10 mouse cellular contexts compared by ENCODE assay signal in the genomic region with DNA sequence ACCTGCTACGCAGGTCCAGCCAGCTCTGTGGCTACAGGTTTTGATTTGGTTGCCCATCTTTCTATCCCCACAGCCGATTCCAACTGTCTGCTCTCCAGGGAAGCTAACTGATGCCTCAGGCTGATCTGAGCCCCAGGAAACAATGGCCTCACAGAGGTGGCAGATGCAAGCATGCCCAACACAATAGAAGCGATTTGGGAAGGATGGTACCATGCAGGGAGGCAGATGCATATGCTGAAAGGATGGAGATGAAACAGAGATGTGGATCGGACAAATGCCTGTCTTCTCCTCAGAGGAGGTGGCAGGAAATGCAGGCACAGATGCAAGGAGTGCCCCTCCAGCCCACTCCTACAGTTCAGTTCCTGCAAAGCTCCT. TPM values are rescaled to one million over a fixed set of nuclear protein-coding genes. Genes with fewer than 3 reads are reported as not detected.
A peak's percentile ranks its signal among the peaks of the same experiment; 100 is the strongest.
DNase-seq lines count a peak whose midpoint lies in the region; ATAC-seq and TF ChIP-seq lines count a peak whose summit lies in the region.
"Had no signal": no experiment of that assay in that cellular context is flagged by ENCODE, and none has a peak within 500 bp of the region (broad histone marks: within the 10 kb centered on the region; RNA-seq: fewer than 3 reads in every experiment).

No protein-coding gene starts in this region.

- peak overlapping the region; percentile 39 for H3K9ac ChIP-seq in forebrain, postnatal 0 days
- H3K9ac ChIP-seq: liver, embryonic 13.5 days had no signal

- ATAC-seq in forebrain, postnatal 0 days = peak; percentile 17

- no peak for TF ChIP-seq POLR2A in myocyte (IDR thresholded peaks at IDR 0.05; ENCODE audit: insufficient read length, low read depth)

- H3K36me3 ChIP-seq in heart, embryonic 10.5 days = no peaks in the 10 kb centered on the region
- no peaks in the 10 kb centered on the region for H3K36me3 ChIP-seq in forebrain, postnatal 0 days (ENCODE audit: insufficient read depth)
- no peaks in the 10 kb centered on the region for H3K36me3 ChIP-seq in myocyte (ENCODE audit: control insufficient read depth, insufficient read depth)
- H3K36me3 ChIP-seq: liver, embryonic 13.5 days had no signal

- H3K4me3 ChIP-seq in heart, embryonic 10.5 days = no peak overlapping the region
- no peak overlapping the region for H3K4me3 ChIP-seq in forebrain, postnatal 0 days (ENCODE audit: low read depth, low read length)
- H3K4me3 ChIP-seq in myocyte = no peak overlapping the region
- H3K4me3 ChIP-seq: liver, embryonic 13.5 days had no signal

- intact Hi-C loops in gastrocnemius, postnatal 14 days (cut with DNase I; ENCODE audit: low total_unique reads) = no loop called here

- no peaks in the 10 kb centered on the region for H3K79me2 ChIP-seq in myocyte (ENCODE audit: control insufficient read depth, insufficient read depth)

- WGBS in heart, embryonic 10.5 days = 28% methylated on average over 4 of the region's 4 CpGs
- 5% methylated on average over 4 of the region's 4 CpGs for WGBS in forebrain, postnatal 0 days

- no peak for DNase-seq in heart, embryonic 10.5 days (ENCODE audit: low spot score)
- no peak for DNase-seq in heart, postnatal 4 days
- DNase-seq in R1 (ENCODE audit: low read depth, low spot score) = peak; percentile 82
- no peak for DNase-seq in forebrain, postnatal 0 days
- DNase-seq in frontal cortex, postnatal 14 days (ENCODE audit: low spot score in 2 of 2) = no peak
- DNase-seq in gastrocnemius, postnatal 14 days = no peak
- no peak for DNase-seq in left cerebral cortex, adult 11 months (ENCODE audit: low spot score)
- DNase-seq: liver, embryonic 13.5 days had no signal

- H3ac ChIP-seq in myocyte (ENCODE audit: control insufficient read depth, insufficient read length) = no peak overlapping the region

- no peak for TF ChIP-seq CTCF in forebrain, postnatal 0 days (IDR thresholded peaks at IDR 0.05; ENCODE audit: low read depth)

- peak overlapping the region; percentile 54; the same call in 1 of the 2 replicates for H3K27ac ChIP-seq in heart, embryonic 10.5 days
- H3K27ac ChIP-seq in forebrain, postnatal 0 days (ENCODE audit: low read depth, low read length) = peak overlapping the region; percentile 82
- H3K27ac ChIP-seq: liver, embryonic 13.5 days had no signal

- H3K4me1 ChIP-seq in heart, embryonic 10.5 days = peaks cover 44% of the 10 kb centered on the region
- peaks cover 33% of the 10 kb centered on the region for H3K4me1 ChIP-seq in forebrain, postnatal 0 days (ENCODE audit: insufficient read depth)

- 0 out of 2 replicates have a peak, but pooled peaks cover under 1% of the 10 kb centered on the region for H3K9me3 ChIP-seq in heart, embryonic 10.5 days
- no peaks in the 10 kb centered on the region for H3K9me3 ChIP-seq in forebrain, postnatal 0 days (ENCODE audit: low read length)
- H3K9me3 ChIP-seq: liver, embryonic 13.5 days had no signal

- H3K27me3 ChIP-seq in heart, embryonic 10.5 days (ENCODE audit: insufficient read depth, poor library complexity, severe bottlenecking) = peaks cover 22% of the 10 kb centered on the region
- H3K27me3 ChIP-seq in forebrain, postnatal 0 days (ENCODE audit: insufficient read depth, low read length) = no peaks in the 10 kb centered on the region
- H3K27me3 ChIP-seq in myocyte (ENCODE audit: control insufficient read depth, insufficient read depth, insufficient read length) = peaks cover 5% of the 10 kb centered on the region

- H3K4me2 ChIP-seq in forebrain, postnatal 0 days (ENCODE audit: low read depth) = peak overlapping the region; percentile 38
- H3K4me2 ChIP-seq in myocyte (ENCODE audit: low read depth) = peak overlapping the region; percentile 44
- H3K4me2 ChIP-seq: liver, embryonic 13.5 days had no signal

TF ChIP-seq in myocyte, 11 proteins besides CTCF, POLR2A, EP300 and RAD21:
- no peak for TF ChIP-seq MYOD1 (IDR thresholded peaks at IDR 0.05; ENCODE audit: control insufficient read depth in 1 of 3, insufficient read length in 2 of 3, low read depth in 2 of 3)
- no peak for TF ChIP-seq MAX (IDR thresholded peaks at IDR 0.05; ENCODE audit: low read depth)
- TF ChIP-seq E2F4 (IDR thresholded peaks at IDR 0.05; ENCODE audit: insufficient read depth) = no peak
- no peak for TF ChIP-seq POLR2AphosphoS2 (IDR thresholded peaks at IDR 0.05; ENCODE audit: insufficient read length, low read depth)
- no peak for TF ChIP-seq USF1 (IDR thresholded peaks at IDR 0.05; ENCODE audit: low read depth)
- TF ChIP-seq SRF (IDR thresholded peaks at IDR 0.05; ENCODE audit: control insufficient read depth, insufficient read length, low read depth) = no peak
- TF ChIP-seq MYOG (IDR thresholded peaks at IDR 0.05; ENCODE audit: control insufficient read depth in 1 of 3, insufficient read depth in 1 of 3, insufficient read length in 2 of 3, low read depth in 2 of 3) = no peak

RNA-seq across cellular contexts. Expression of gene Ccdc187, which starts 4.5 kb away (rescaled TPM):
- 0.02 TPM in 1 of 2 replicates, not detected in the other for polyA plus RNA-seq in heart, embryonic 10.5 days (2016; fragmentation: Nextera tagmentation; extraction: Ambion mirVana)
- total RNA-seq in heart, postnatal 4 days (2021) = under 1 TPM; 0.81 to 0.92 TPM
- total RNA-seq in forebrain, postnatal 0 days (2014; rRNA removed) = 1.5 and 2.0 TPM in 2 replicates
- polyA plus RNA-seq in forebrain, postnatal 0 days (2015; fragmentation: Nextera tagmentation; extraction: Ambion mirVana) = 0.13 TPM in 2 replicates
- polyA plus RNA-seq in myocyte (2012; fragmentation: generic; extraction: Trizol) = 0.01 TPM
- under 1 TPM; 0.04 to 0.09 TPM for total RNA-seq in gastrocnemius, postnatal 14 days (2021)
- polyA plus RNA-seq: C2C12 had no signal

RNA-seq across cellular contexts. Expression of gene Gpsm1, which starts 16.5 kb away (rescaled TPM):
- 43.7 and 53.9 TPM in 2 replicates for polyA plus RNA-seq in heart, embryonic 10.5 days (2016; fragmentation: Nextera tagmentation; extraction: Ambion mirVana)
- 100 to 1,000 TPM; 142 to 153 TPM for total RNA-seq in heart, postnatal 4 days (2021)
- 242 and 257 TPM in 2 replicates for total RNA-seq in forebrain, postnatal 0 days (2014; rRNA removed)
- 140 and 149 TPM in 2 replicates for polyA plus RNA-seq in forebrain, postnatal 0 days (2015; fragmentation: Nextera tagmentation; extraction: Ambion mirVana)
- 11.7 TPM for polyA plus RNA-seq in myocyte (2012; fragmentation: generic; extraction: Trizol)
- total RNA-seq in gastrocnemius, postnatal 14 days (2021) = 1 to 10 TPM; 6.4 to 7.4 TPM

RNA-seq across cellular contexts. Expression of gene Dnlz, which starts 53.1 kb away (rescaled TPM):
- polyA plus RNA-seq in heart, embryonic 10.5 days (2016; fragmentation: Nextera tagmentation; extraction: Ambion mirVana) = 32.7 and 34.7 TPM in 2 replicates
- total RNA-seq in heart, postnatal 4 days (2021) = 10 to 100 TPM; 16.1 to 16.6 TPM
- total RNA-seq in forebrain, postnatal 0 days (2014; rRNA removed) = 32.2 and 39.8 TPM in 2 replicates
- 28.8 and 33.2 TPM in 2 replicates for polyA plus RNA-seq in forebrain, postnatal 0 days (2015; fragmentation: Nextera tagmentation; extraction: Ambion mirVana)
- polyA plus RNA-seq in myocyte (2012; fragmentation: generic; extraction: Trizol) = 28.4 TPM
- total RNA-seq in gastrocnemius, postnatal 14 days (2021) = 10 to 100 TPM; 17.0 to 17.6 TPM

Comparison
In these comparisons a context has a peak if more than half of its experiments do, and no peak if none do; other contexts are left out.
1. RNA of gene Gpsm1, which starts 16.5 kb away (total RNA-seq): 242 to 257 TPM in forebrain, postnatal 0 days and 142 to 153 TPM in heart, postnatal 4 days; 6.4 to 7.4 TPM in gastrocnemius, postnatal 14 days; every median in the first group is over 10 times any median in the second.